Mouse (Mus musculus) C2C12 (cell line): Measurements from ENCODE around the gene Nsun2. TPM values are rescaled to one million over a fixed set of nuclear protein-coding genes. Genes with fewer than 3 reads are reported as not detected.

ENCODE experiments used
- H3K27me3 ChIP-seq: one replicate; pipeline ENCODE4 v1.6.1; 2011; ENCODE audit not compliant: control insufficient read depth, insufficient read depth, insufficient read length
- H3K36me3 ChIP-seq: one replicate; pipeline ENCODE4 v1.6.1; 2011; ENCODE audit not compliant: control insufficient read depth, insufficient read depth
- H3K4me3 ChIP-seq: one replicate; pipeline ENCODE4 v1.5.1; 2011; ENCODE audit warnings: mild to moderate bottlenecking, control low read depth; ENCODE audit not compliant: poor library complexity, insufficient read depth, severe bottlenecking
- H3K79me2 ChIP-seq: one replicate; pipeline ENCODE4 v1.6.1; 2011; ENCODE audit not compliant: control insufficient read depth, insufficient read depth
- H3K79me3 ChIP-seq: one replicate; pipeline ENCODE4 v1.6.1; 2011; ENCODE audit warnings: low read depth, control low read depth
- H3ac ChIP-seq: one replicate; pipeline ENCODE3; 2011; ENCODE audit warnings: low read depth; ENCODE audit not compliant: control insufficient read depth, insufficient read length
- CEBPB ChIP-seq: IDR thresholded peaks from one replicate; pipeline ENCODE4 v1.6.1; 2011; ENCODE audit warnings: low read depth, mild to moderate bottlenecking, control low read depth, moderate library complexity
- CTCF ChIP-seq: IDR thresholded peaks from one replicate; pipeline ENCODE4 v1.5.1; 2011; ENCODE audit not compliant: control insufficient read depth, insufficient read depth, insufficient read length
- FOSL1 ChIP-seq: IDR thresholded peaks from one replicate; pipeline ENCODE4 v1.8.0; 2011; ENCODE audit warnings: mild to moderate bottlenecking, low read length; ENCODE audit not compliant: poor library complexity, insufficient read depth, severe bottlenecking
- MAX ChIP-seq: IDR thresholded peaks from one replicate; pipeline ENCODE4 v1.6.1; 2011; ENCODE audit warnings: mild to moderate bottlenecking, control low read depth
- MYOD1 ChIP-seq: IDR thresholded peaks from one replicate; pipeline ENCODE4 v1.6.1; 2011; ENCODE audit warnings: low read depth; ENCODE audit not compliant: control insufficient read depth, insufficient read length
- MYOG ChIP-seq: IDR thresholded peaks from one replicate; pipeline ENCODE4 v1.6.1; 2011; ENCODE audit not compliant: control insufficient read depth, insufficient read length; ENCODE audit errors: extremely low read depth
- USF1 ChIP-seq: IDR thresholded peaks from one replicate; pipeline ENCODE4 v1.6.1; 2011; ENCODE audit warnings: low read depth, mild to moderate bottlenecking, control low read depth, moderate library complexity
- polyA plus RNA-seq: library from polyadenylated mRNA; unstranded; fragments of >200 nt; fragmentation: generic; extraction: Trizol; gene quantifications from one replicate; pipeline ENCODE4 v1.2.1, GENCODE M21; 2012; ENCODE audit warnings: missing spikeins

The Nsun2 gene
- polyA plus RNA-seq, 1 experiment: 93.7 TPM

DNA sequence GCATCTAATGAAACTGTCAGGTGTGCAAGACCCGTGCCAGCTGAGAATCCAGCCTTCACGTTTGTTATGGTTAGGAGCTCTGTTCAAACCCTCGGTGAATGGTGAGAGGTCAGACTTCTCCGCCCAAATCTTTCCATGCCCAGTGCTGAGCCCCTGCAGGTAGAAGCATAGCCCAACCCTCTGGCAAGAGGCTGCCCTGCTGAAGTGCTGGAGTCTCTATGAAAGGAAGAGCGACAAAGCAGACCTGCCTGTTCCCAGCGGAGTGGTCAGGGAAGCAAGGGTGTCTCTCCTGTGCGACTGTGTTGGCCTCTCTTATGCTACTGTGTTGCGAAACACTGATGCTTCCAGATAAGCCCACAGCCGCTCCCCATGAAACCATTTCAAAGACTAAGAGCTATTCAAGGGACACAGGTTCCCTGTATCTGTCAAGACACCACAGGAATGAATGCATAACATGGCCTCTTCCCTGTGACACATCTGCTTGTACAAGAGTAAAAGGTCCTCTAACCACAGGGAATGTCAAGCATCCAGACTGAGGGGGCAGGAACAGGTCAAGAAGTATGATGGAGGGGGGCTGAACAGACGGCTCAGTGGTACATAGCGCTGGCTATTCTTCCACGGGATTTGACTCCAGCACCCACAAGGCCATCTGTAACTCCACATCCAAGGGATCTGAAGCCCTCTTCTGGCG, 44.8 kb upstream of the Nsun2 start:
- TF ChIP-seq CEBPB: peak; percentile 84
- no peak for TF ChIP-seq MYOG
- no peaks in the 10 kb centered on the region for H3K27me3 ChIP-seq
- H3K4me3 ChIP-seq: no peak overlapping the region

DNA sequence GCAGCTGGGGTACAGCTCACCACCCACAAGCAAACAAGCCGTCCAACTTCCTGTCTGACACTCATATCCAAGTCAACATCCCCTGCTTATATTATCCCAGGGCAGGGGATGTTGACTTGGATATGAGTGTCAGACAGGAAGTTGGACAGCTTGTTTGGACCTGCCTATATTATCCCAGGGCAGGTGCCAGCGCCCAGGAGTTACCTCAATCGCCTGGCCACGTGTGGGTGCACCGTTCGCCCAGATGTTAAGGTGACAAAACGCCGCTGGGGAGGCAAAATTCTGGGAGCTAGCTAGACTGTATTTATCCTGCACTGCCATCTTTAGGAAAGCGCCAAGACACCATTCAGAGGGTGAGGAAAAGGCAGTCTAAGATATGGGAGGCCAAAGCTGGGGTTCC, 43.8 kb upstream of the Nsun2 start:
- H3K79me3 ChIP-seq: no peaks in the 10 kb centered on the region
- TF ChIP-seq FOSL1 (no peak), CEBPB (no peak), MYOD1 (no peak), CTCF (no peak), USF1 (no peak), MAX (no peak), MYOG (no peak)
- no peak overlapping the region for H3ac ChIP-seq
- no peaks in the 10 kb centered on the region for H3K36me3 ChIP-seq
- H3K79me2 ChIP-seq: no peaks in the 10 kb centered on the region
- no peaks in the 10 kb centered on the region for H3K27me3 ChIP-seq
- no peak overlapping the region for H3K4me3 ChIP-seq

More for the DNA sequence above, 44.8 kb upstream of the Nsun2 start:
- Histone ChIP-seq H3ac (no peak overlapping the region), H3K79me2 (no peaks in the 10 kb centered on the region), H3K79me3 (no peaks in the 10 kb centered on the region), H3K36me3 (no peaks in the 10 kb centered on the region)

DNA sequence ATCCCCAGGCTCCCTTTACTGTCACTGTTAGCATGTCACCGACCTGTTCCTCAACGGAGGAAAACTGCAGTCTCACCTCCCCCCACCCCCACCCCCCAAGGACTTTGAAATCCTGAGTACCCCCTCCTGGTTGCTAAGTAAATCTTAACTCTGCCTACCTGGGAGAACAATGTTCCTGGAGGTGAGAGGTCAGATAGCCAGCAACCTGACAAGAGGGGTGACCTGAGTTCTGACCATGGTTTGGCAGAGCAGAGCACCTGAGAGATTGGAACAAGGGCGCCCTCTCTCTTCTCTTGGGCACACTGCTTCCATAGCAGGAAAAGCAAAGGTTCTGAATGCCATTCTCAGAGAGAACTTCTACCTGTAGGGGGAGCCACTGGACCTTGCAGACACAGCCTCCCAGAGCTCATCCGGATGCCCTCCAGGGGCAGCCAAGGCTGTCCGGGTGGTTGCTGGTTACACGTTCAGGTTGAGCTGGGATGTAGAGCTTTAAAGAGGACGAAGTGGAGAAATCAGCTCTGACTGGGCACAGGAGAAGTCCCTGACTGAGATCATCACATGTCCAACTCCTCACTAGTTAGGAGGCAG, 40.6 kb upstream of the Nsun2 start:
- Histone ChIP-seq H3K79me3 (no peaks in the 10 kb centered on the region), H3K4me3 (no peak overlapping the region), H3ac (no peak overlapping the region), H3K36me3 (peaks cover 7% of the 10 kb centered on the region), H3K79me2 (no peaks in the 10 kb centered on the region), H3K27me3 (no peaks in the 10 kb centered on the region)
- no peak for TF ChIP-seq FOSL1
- TF ChIP-seq MAX: no peak
- no peak for TF ChIP-seq USF1
- no peak for TF ChIP-seq MYOD1
- no peak for TF ChIP-seq CEBPB
- no peak for TF ChIP-seq MYOG
- no peak for TF ChIP-seq CTCF

DNA sequence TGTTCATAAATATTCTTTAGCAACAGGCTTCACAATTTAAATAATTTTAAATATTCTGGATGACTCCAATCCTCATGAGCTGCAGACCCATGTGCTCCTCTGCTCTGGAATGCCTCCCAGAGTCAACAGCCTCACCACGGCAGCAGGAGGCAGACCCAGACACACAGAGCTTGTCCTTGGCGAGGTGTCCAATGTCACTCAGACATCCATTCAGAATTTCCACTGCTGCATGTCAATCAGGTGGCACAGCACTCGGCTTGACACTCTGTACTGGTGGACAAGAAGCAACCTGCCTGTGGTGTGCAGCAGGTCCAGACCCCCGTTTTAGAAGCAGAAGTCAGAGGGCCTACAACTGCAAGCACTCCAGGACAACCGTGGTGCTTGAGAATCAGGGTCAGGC, 35.3 kb upstream of the Nsun2 start:
- Histone ChIP-seq H3K27me3 (no peaks in the 10 kb centered on the region), H3K79me3 (no peaks in the 10 kb centered on the region), H3K36me3 (peaks cover 55% of the 10 kb centered on the region), H3K79me2 (no peaks in the 10 kb centered on the region), H3K4me3 (no peak overlapping the region), H3ac (no peak overlapping the region)
- no peak for TF ChIP-seq CEBPB
- TF ChIP-seq USF1: no peak
- no peak for TF ChIP-seq FOSL1
- TF ChIP-seq CTCF: no peak
- TF ChIP-seq MYOD1: no peak
- TF ChIP-seq MAX: no peak
- TF ChIP-seq MYOG: no peak

DNA sequence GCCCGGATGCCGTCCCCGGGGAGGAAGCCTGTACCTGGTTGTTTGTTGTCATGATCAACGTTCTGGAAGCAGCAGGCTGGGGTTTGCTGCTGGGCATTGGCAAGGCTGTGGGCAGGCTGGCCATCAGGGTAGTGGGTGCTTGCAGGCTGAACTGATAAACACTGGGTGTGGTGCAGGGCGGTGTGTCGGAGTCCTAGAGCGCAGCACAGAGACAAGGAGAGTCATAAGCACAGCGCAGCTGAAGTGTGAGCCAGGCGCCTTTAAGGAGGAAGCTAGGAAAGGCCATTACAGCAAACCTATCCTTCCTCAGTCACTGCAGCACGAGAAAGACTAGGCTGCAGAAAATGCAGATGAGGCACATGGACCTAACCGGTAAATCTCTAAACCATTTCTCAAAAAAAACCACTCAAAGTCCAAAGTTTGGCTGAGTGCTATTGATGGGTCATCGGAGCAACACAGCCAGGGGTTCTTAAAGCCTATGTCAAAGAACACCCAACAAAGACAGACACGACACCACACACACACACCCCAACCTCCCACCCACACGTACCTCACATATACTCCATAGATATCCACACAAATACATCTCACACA, 31.3 kb upstream of the Nsun2 start:
- no peaks in the 10 kb centered on the region for H3K79me2 ChIP-seq
- H3K27me3 ChIP-seq: no peaks in the 10 kb centered on the region
- no peak overlapping the region for H3ac ChIP-seq
- H3K36me3 ChIP-seq: peaks cover 88% of the 10 kb centered on the region
- no peaks in the 10 kb centered on the region for H3K79me3 ChIP-seq
- TF ChIP-seq MYOG (no peak), CTCF (no peak), USF1 (no peak), MAX (no peak), FOSL1 (no peak), MYOD1 (no peak), CEBPB (no peak)
- H3K4me3 ChIP-seq: no peak overlapping the region

DNA sequence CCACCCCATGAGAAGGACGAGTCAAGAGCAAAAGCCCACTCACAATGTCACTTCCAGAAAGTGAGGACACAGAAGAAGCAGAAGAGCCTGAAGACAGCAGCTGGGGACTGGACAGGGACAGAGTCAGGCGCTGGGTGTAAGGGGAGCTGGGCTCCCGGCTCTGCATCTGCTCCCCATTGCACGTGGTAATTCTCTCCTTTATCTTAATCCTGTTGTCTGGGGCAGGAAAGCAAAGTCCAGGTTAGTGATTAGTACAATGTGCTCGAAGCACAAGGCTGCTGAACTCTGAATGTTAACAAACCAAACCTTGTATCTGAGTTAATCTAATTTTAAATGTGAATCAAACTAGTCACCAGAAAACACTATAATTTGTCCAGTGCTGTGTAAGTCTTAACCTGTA, 30.7 kb upstream of the Nsun2 start:
- Histone ChIP-seq H3K79me2 (no peaks in the 10 kb centered on the region), H3K4me3 (no peak overlapping the region), H3K36me3 (peaks cover 87% of the 10 kb centered on the region), H3K27me3 (no peaks in the 10 kb centered on the region), H3K79me3 (no peaks in the 10 kb centered on the region), H3ac (no peak overlapping the region)
- TF ChIP-seq FOSL1: no peak
- TF ChIP-seq USF1: no peak
- no peak for TF ChIP-seq MYOG
